In the genomic region with DNA sequence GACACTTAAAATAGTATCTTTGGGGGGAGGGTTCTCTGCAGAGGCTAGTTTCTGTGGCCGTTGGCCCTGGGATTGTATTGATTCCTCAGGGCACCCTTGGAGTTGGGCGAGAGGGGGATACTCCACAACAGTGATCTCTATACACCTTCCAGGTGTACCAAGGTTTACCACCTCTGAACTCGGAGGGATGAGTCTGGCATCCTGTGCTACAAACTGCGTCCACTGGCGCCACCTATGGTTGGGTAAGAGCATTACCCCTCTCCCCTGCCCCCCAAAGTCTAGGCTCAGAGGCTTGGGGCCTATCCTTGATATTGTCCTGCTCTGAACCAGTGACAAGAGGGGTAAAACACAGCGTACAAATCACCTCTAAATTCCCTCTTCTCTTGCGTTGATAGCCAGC, we compare ENCODE assay signal across 17 mouse cellular contexts.
DNase-seq lines count a peak whose midpoint lies in the region; ATAC-seq and TF ChIP-seq lines count a peak whose summit lies in the region.
"Had no signal": no experiment of that assay in that cellular context is flagged by ENCODE, and none has a peak within 500 bp of the region (broad histone marks: within the 10 kb centered on the region; RNA-seq: fewer than 3 reads in every experiment).

No protein-coding gene starts in this region.

- H3K27ac ChIP-seq in gastrocnemius, adult 2 months = no peak overlapping the region
- no peak overlapping the region for H3K27ac ChIP-seq in liver, embryonic 14.5 days
- H3K27ac ChIP-seq in liver, embryonic 11.5 days (ENCODE audit: low read depth, low read length) = no peak overlapping the region
- no peak overlapping the region for H3K27ac ChIP-seq in ES-Bruce4 (ENCODE audit: insufficient read depth, low read length)
- no peak overlapping the region for H3K27ac ChIP-seq in intestine, embryonic 16.5 days (ENCODE audit: low read length)
- H3K27ac ChIP-seq: hindbrain, embryonic 15.5 days; limb, embryonic 13.5 days; midbrain, embryonic 13.5 days had no signal

- no peak for TF ChIP-seq POLR2A in ES-Bruce4 (IDR thresholded peaks at IDR 0.05; ENCODE audit: insufficient read depth, low read length)
- TF ChIP-seq POLR2A in brain, embryonic 14.5 days (IDR thresholded peaks at IDR 0.05; ENCODE audit: borderline replicate concordance, extremely low read depth, insufficient read depth, insufficient read length, poor library complexity, severe bottlenecking) = no peak

- no peak for DNase-seq in gastrocnemius, adult 2 months
- DNase-seq in gastrocnemius, postnatal 10 days = no peak
- DNase-seq in liver, embryonic 14.5 days (ENCODE audit: low read depth in 3 of 3, low spot score in 3 of 3) = no peak
- no peak for DNase-seq in liver, embryonic 11.5 days (ENCODE audit: low spot score)
- DNase-seq in brain, embryonic 14.5 days (ENCODE audit: low read depth) = no peak
- DNase-seq in right cerebral cortex, postnatal 4 days = no peak
- DNase-seq: B cell, adult 2 months; heart, postnatal 14 days; kidney, adult 11 months; lung, postnatal 14 days; right cerebral cortex, postnatal 14 days had no signal

- H3K36me3 ChIP-seq in liver, embryonic 14.5 days (replicated peaks; ENCODE audit: control insufficient read depth, insufficient read depth, low read depth) = no peaks in the 10 kb centered on the region
- no peaks in the 10 kb centered on the region for H3K36me3 ChIP-seq in liver, embryonic 11.5 days (ENCODE audit: control insufficient read depth, insufficient read depth, low read length)
- H3K36me3 ChIP-seq in ES-Bruce4 (ENCODE audit: control insufficient read depth, insufficient read depth, low read length, poor library complexity, severe bottlenecking) = no peaks in the 10 kb centered on the region
- H3K36me3 ChIP-seq in intestine, embryonic 16.5 days (ENCODE audit: control insufficient read depth, insufficient read depth, low read length) = no peaks in the 10 kb centered on the region
- H3K36me3 ChIP-seq: hindbrain, embryonic 15.5 days; limb, embryonic 13.5 days; midbrain, embryonic 13.5 days had no signal

- no peaks in the 10 kb centered on the region for H3K4me1 ChIP-seq in liver, embryonic 14.5 days (replicated peaks; ENCODE audit: control insufficient read depth in 2 of 2, insufficient read depth in 2 of 2, low read length in 1 of 2)
- no peaks in the 10 kb centered on the region for H3K4me1 ChIP-seq in liver, embryonic 11.5 days (replicated peaks; ENCODE audit: control insufficient read depth, insufficient read depth, low read length)
- H3K4me1 ChIP-seq in ES-Bruce4 (ENCODE audit: control insufficient read depth, insufficient read depth, low read length) = no peaks in the 10 kb centered on the region
- H3K4me1 ChIP-seq in intestine, embryonic 16.5 days (ENCODE audit: control insufficient read depth, insufficient read depth, low read length) = no peaks in the 10 kb centered on the region
- H3K4me1 ChIP-seq: hindbrain, embryonic 15.5 days; limb, embryonic 13.5 days; midbrain, embryonic 13.5 days had no signal

- peak; percentile 48 for TF ChIP-seq CTCF in gastrocnemius, adult 2 months (IDR thresholded peaks at IDR 0.05)
- TF ChIP-seq CTCF in liver, embryonic 14.5 days (IDR thresholded peaks at IDR 0.05; ENCODE audit: low read depth) = peak; percentile 55
- peak; percentile 64 for TF ChIP-seq CTCF in ES-Bruce4 (IDR thresholded peaks at IDR 0.05; ENCODE audit: low read depth, low read length)
- peak; percentile 13; the same call in 1 of the 2 replicates for TF ChIP-seq CTCF in brain, embryonic 14.5 days (IDR thresholded peaks at IDR 0.05; ENCODE audit: borderline replicate concordance, extremely low read depth, insufficient read depth, insufficient read length)

- intact Hi-C loops in gastrocnemius, adult 2 months (cut with DNase I) = loop anchor here (10.0 kb wide), 1 partner anchor 309 kb away; no protein-coding TSS in a partner anchor

- no peak for TF ChIP-seq EP300 in liver, embryonic 14.5 days (IDR thresholded peaks at IDR 0.05; ENCODE audit: low read depth)
- no peak for TF ChIP-seq EP300 in ES-Bruce4 (IDR thresholded peaks at IDR 0.05; ENCODE audit: insufficient read depth, low read depth, low read length)

- WGBS in liver, embryonic 14.5 days (ENCODE audit: insufficient replicate concordance) = 40% methylated on average over 7 of the region's 7 CpGs
- WGBS in liver, embryonic 11.5 days = 59% methylated on average over 7 of the region's 7 CpGs
- WGBS in intestine, embryonic 16.5 days = 59% methylated on average over 7 of the region's 7 CpGs

- no peak for ATAC-seq in liver, embryonic 14.5 days (ENCODE audit: insufficient read depth)
- no peak for ATAC-seq in liver, embryonic 11.5 days (replicated peaks; ENCODE audit: low FRiP score)
- no peak for ATAC-seq in intestine, embryonic 16.5 days
- ATAC-seq: forebrain, embryonic 14.5 days; midbrain, embryonic 13.5 days had no signal

- H3K9me3 ChIP-seq in liver, embryonic 14.5 days (ENCODE audit: control insufficient read depth, low read length) = no peaks in the 10 kb centered on the region
- no peaks in the 10 kb centered on the region for H3K9me3 ChIP-seq in liver, embryonic 11.5 days (ENCODE audit: control insufficient read depth, low read length)
- no peaks in the 10 kb centered on the region for H3K9me3 ChIP-seq in ES-Bruce4 (replicated peaks; ENCODE audit: control insufficient read depth, insufficient read depth, low read length, poor library complexity, severe bottlenecking)
- H3K9me3 ChIP-seq in intestine, embryonic 16.5 days (ENCODE audit: control insufficient read depth, low read length) = no peaks in the 10 kb centered on the region
- H3K9me3 ChIP-seq: hindbrain, embryonic 15.5 days; limb, embryonic 13.5 days; midbrain, embryonic 13.5 days had no signal

- H3K4me3 ChIP-seq in gastrocnemius, adult 2 months = no peak overlapping the region
- H3K4me3 ChIP-seq in liver, embryonic 14.5 days (ENCODE audit: insufficient read depth in 1 of 2, low read depth in 2 of 2, low read length in 2 of 2) = no peak overlapping the region
- no peak overlapping the region for H3K4me3 ChIP-seq in liver, embryonic 11.5 days (ENCODE audit: low read depth, low read length)
- no peak overlapping the region for H3K4me3 ChIP-seq in ES-Bruce4 (ENCODE audit: low read depth, low read length)
- no peak overlapping the region for H3K4me3 ChIP-seq in intestine, embryonic 16.5 days (ENCODE audit: low read length)
- H3K4me3 ChIP-seq: hindbrain, embryonic 15.5 days; limb, embryonic 13.5 days; midbrain, embryonic 13.5 days had no signal

- H3K9ac ChIP-seq in liver, embryonic 14.5 days (replicated peaks) = no peak overlapping the region
- no peak overlapping the region for H3K9ac ChIP-seq in liver, embryonic 11.5 days (ENCODE audit: low read depth, low read length)
- H3K9ac ChIP-seq in ES-Bruce4 (ENCODE audit: low read depth, poor library complexity, severe bottlenecking) = no peak overlapping the region
- no peak overlapping the region for H3K9ac ChIP-seq in intestine, embryonic 16.5 days (ENCODE audit: low read depth, low read length)
- H3K9ac ChIP-seq: hindbrain, embryonic 15.5 days; limb, embryonic 13.5 days; midbrain, embryonic 13.5 days had no signal

- H3K4me2 ChIP-seq in liver, embryonic 14.5 days (ENCODE audit: low read depth) = no peak overlapping the region
- no peak overlapping the region for H3K4me2 ChIP-seq in liver, embryonic 11.5 days
- no peak overlapping the region for H3K4me2 ChIP-seq in intestine, embryonic 16.5 days (ENCODE audit: low read depth, low read length)
- H3K4me2 ChIP-seq: hindbrain, embryonic 15.5 days; limb, embryonic 13.5 days; midbrain, embryonic 13.5 days had no signal

- H3K27me3 ChIP-seq in liver, embryonic 14.5 days (ENCODE audit: control insufficient read depth, insufficient read depth, low read length) = no peaks in the 10 kb centered on the region
- H3K27me3 ChIP-seq in liver, embryonic 11.5 days (replicated peaks; ENCODE audit: control insufficient read depth, insufficient read depth, low read length) = no peaks in the 10 kb centered on the region
- H3K27me3 ChIP-seq in ES-Bruce4 (ENCODE audit: control insufficient read depth, insufficient read depth, low read length, poor library complexity, severe bottlenecking) = no peaks in the 10 kb centered on the region
- no peaks in the 10 kb centered on the region for H3K27me3 ChIP-seq in intestine, embryonic 16.5 days (replicated peaks; ENCODE audit: control insufficient read depth, insufficient read depth, low read length)
- H3K27me3 ChIP-seq: hindbrain, embryonic 15.5 days; limb, embryonic 13.5 days; midbrain, embryonic 13.5 days had no signal

Comparison
In these comparisons a context has a peak if more than half of its experiments do, and no peak if none do; other contexts are left out.
1. CTCF ChIP-seq: peak in every context shown above with its lines; median percentile 64 in ES-Bruce4; 55 in liver, embryonic 14.5 days; 48 in gastrocnemius, adult 2 months; 13 in brain, embryonic 14.5 days.